Mouse (Mus musculus) spleen, postnatal 4 days (tissue): ENCODE results near the gene Peak1.

Experiments used
- DNase-seq, 2 experiments: peaks; one replicate each; pipeline ENCODE4 v3.0.0; 2022; ENCODE audit warnings: low spot score in 2 of 2

The Peak1 gene

GRCm38 (mm10) chr9:56415935-56416607 is 1.8 kb downstream of the Peak1 start:
- DNase-seq = no peak

DNA sequence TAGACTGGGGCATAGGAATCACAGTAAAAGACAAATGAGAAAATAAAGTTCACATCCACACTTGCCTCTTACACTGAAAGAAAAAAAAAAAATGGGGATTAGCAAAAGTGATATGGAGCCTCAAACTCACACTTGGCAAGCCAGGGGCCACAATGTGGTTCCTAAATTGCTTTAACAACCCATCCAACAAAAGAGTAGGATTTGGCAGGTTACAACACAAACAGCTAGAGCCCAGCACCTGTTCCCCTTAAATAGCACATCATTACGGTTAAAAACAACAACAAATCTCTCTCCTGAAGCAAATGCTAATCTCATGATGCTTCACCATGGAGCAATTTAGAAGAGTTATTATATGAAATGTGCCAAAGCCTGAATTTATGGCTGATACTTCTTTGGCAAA is 2.5 kb downstream of the Peak1 start:
- no peak for DNase-seq

DNA sequence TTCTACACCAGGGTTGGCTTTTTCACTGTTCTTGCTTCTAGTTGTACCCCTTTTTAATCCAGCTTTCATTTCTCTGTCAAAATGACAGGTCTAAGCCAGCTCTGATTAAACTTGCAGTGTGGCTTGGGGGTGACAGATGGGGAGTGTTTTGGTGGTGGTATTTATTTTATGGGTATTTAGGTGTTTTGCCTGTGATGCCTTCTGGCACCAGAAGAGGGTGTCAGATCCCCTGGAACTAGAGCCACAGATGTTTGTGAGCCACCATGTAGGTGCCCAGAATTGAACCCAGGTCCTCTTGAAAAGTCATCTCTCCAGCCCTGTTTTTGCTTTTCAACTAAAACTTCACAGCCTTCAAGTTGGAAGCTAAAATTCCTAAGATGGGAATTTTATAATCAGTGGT is 3.5 kb downstream of the Peak1 start:
- no peak for DNase-seq

DNA sequence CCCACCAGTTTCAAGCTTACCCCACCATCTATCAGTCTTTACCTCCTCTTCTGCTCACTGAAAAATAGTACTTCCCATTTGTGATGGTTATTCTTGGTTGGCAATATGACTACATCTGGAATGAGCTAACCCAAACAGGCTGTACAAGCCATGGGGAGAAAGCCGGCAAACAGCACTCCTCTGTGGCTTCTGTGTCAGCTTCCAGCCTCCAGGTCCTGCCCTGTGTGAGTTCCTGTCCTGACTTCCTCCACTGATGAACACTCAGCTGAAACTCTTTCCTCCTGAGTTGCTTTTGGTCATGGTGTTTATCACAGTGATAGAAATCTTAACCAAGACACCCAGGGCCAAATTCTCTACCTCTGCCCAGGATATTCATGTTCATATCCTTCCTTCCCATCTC is 5.2 kb downstream of the Peak1 start:
- no peak for DNase-seq

GRCm38 (mm10) chr9:56409928-56410327 is 7.9 kb downstream of the Peak1 start:
- DNase-seq = no peak

DNA sequence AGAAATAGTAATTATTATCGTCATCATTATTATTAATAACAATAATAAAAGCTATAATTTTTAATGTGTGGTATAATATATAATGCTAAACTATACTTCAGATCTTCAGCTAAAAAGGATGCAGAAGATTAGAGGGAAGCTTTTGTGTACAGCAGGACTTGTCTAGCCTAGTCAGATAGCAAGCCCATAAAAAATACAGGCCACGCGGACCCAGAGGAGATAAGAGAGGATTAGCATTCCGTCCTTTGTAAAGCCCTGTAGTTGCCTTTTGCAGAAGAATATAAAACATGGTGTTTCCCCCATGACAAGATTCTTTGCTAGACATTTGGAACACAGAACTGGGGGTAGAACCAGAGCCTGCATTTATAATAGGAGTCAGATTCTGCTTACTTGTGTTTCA is 13.2 kb downstream of the Peak1 start:
- DNase-seq = no peak

- DNase-seq = no peak
Observed at GRCm38 (mm10) chr9:56396306-56396705, 21.6 kb downstream of the Peak1 start.

- DNase-seq = no peak
Observed at GRCm38 (mm10) chr9:56392857-56393256, 25.0 kb downstream of the Peak1 start.

GRCm38 (mm10) chr9:56382786-56383185 is 35.1 kb downstream of the Peak1 start:
- no peak for DNase-seq

DNA sequence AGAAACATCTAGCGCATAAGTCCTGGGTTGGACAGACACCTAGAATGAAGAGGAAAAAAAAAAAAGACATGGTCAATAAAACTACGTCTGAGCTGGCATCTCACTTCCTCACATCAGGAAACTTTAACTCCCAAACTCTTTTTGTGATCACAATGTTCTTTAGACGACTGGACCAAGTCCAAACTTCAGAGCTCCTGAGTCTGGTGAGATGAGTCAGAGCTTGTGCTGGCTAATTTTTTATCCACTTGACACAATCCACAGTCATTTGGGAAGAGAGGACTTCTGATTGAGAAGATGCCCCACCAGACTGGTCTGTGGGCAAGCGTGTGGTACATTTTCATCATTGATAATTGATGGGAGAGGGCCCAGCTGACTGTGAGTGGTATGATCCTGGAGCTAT is 43.5 kb downstream of the Peak1 start:
- DNase-seq = no peak

DNA sequence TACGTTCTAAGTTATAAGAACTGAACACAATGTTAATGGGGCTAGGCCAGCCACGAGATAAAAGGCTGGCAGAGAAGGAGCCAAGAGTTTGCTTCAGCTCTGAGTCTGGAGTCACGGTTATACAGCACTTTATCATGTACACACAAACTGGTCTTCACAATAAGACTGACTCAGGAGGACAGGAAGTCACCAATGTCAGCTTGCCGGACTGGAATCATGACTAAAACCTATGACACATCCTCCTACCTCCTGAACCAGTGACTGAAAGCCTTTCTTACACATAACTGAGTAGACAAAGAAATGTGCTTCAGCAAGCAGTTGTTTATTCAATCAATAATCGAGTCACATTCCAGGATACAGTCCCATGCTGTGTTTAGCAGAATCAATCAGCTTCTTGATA is 47.2 kb downstream of the Peak1 start:
- DNase-seq = no peak

GRCm38 (mm10) chr9:56368814-56369213 is 49.1 kb downstream of the Peak1 start:
- no peak for DNase-seq

GRCm38 (mm10) chr9:56363306-56363705 is 54.6 kb downstream of the Peak1 start:
- DNase-seq = no peak

DNA sequence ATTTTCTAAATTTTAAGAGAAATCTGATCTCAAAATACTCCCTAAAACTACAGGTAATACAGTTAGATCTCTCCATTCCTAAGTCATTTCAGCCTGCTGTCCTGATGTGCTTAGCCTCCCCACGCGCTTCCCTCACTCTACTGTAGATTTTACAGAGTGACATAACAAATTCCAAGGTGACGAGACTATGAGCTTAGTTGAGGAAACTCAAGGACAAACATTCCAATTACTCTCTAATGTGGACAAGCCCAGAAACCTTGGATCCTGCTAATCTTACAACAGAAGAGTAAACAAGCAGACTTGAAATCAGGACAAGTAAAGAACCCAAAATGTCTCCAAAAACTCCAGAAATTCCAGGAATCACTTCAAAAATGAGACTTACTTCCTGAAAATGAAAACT is 58.6 kb downstream of the Peak1 start:
- no peak for DNase-seq

- no peak for DNase-seq
Observed at GRCm38 (mm10) chr9:56355186-56355585, 62.7 kb downstream of the Peak1 start.

DNA sequence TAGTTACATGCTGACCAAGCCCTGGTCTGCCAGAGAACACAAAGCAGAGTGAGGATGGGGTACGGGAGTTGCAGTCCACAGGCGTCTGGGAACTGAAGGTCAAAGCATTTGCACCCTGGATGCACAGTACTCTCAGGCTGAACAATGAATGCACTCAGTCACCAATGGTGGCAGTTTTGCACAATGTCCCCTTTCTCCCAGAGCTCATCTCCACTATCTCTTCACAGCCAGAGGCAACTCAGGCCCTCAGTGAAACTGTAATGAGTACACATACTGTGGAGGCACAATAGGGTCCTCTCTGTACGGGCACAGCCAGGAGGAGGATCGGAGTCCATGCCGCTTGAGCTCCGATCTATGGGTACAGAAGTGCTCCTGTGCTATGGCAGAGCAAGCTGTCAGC is 71.5 kb downstream of the Peak1 start:
- no peak for DNase-seq

DNA sequence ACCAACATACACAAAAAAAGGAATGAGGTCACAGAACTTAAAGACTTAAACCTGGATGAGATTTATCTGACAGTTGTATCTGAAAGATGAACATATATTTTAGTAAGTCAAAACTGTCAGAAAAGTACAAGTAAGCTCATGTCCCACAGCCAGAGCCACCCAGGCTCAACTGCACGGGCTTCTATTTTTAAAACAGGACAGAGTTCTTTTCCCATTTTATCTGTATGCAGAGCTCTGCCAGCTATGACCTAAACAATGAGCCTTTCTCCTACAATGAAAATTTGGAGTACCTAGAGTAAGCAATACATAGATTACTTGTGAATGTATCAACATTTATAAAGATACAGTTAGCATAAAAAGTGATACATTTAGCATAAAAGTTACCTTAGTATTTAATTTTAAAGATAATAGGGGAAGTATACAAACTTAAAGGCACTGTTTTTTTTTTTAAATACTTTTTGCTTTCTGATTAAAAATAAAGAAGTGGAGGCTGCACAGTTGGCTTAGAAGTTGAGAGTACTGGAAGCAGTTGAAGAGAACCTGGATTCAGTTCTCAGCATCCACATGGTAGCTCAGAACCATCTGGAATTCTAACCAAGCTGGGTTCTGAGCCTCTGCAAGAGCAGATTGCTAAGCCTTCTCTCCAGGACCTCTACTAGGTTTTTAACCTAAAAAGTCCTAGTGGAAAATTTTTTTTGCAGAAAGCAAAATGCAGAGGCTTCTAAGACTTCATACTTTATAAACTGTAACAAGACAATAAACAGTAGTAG is 78.3 kb downstream of the Peak1 start:
- DNase-seq = no peak

GRCm38 (mm10) chr9:56334363-56334762 is 83.5 kb downstream of the Peak1 start:
- no peak for DNase-seq

GRCm38 (mm10) chr9:56332774-56333173 is 85.1 kb downstream of the Peak1 start:
- DNase-seq = no peak

DNA sequence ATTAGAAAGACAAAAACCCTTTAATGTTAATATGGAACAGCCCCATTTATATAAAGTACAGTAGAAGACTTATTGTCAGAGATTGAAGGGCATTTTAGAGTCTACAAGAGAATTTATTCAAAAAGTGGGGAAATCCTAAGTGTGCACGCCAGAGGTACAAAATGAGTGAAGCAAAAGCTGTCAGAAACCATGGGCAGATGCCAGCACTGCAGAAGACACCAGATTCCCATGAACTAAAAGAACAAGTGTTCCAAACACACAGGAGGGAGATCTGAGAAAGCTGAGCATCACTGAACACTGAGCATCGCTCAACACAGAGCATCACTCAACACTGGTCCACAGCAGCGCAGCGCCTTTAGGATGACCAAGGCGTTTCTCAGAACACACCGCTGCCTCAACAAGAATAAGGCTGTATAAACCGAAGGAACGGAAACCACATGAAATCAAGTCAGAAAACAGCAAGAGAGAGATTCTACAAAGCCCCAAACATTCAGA is 91.3 kb downstream of the Peak1 start:
- no peak for DNase-seq

- DNase-seq = no peak
Observed at GRCm38 (mm10) chr9:56325725-56326124, 92.1 kb downstream of the Peak1 start.

GRCm38 (mm10) chr9:56324576-56325355 is 93.1 kb downstream of the Peak1 start:
- no peak for DNase-seq

- DNase-seq = no peak
Observed at GRCm38 (mm10) chr9:56321291-56321690, 96.6 kb downstream of the Peak1 start.
